ENCODE assay signal across 8 mouse cellular contexts in genomic region chr11:50291321-50292165, GRCm38 (mm10). TPM values are rescaled to one million over a fixed set of nuclear protein-coding genes. Genes with fewer than 3 reads are reported as not detected.
DNase-seq lines count a peak whose midpoint lies in the region; ATAC-seq lines count a peak whose summit lies in the region.

No protein-coding gene starts in this region.

- H3K4me1 ChIP-seq in neural tube, embryonic 11.5 days (ENCODE audit: control insufficient read depth, insufficient read depth, low read length), result peaks cover 17% of the 10 kb centered on the region
- peaks cover 5% of the 10 kb centered on the region for H3K4me1 ChIP-seq in intestine, embryonic 14.5 days (replicated peaks; ENCODE audit: control insufficient read depth, insufficient read depth, low read length)
- H3K4me1 ChIP-seq in limb, embryonic 12.5 days (replicated peaks), result peaks cover 16% of the 10 kb centered on the region; the same call in 1 of the 2 replicates
- peaks cover 14% of the 10 kb centered on the region for H3K4me1 ChIP-seq in midbrain, embryonic 11.5 days (ENCODE audit: control insufficient read depth, insufficient read depth, low read length)
- H3K4me1 ChIP-seq in stomach, embryonic 14.5 days (ENCODE audit: control insufficient read depth, insufficient read depth, low read length), result peaks cover 7% of the 10 kb centered on the region; the same call in 1 of the 2 replicates

- no peaks in the 10 kb centered on the region for H3K9me3 ChIP-seq in neural tube, embryonic 11.5 days (ENCODE audit: control insufficient read depth, low read length)
- no peaks in the 10 kb centered on the region for H3K9me3 ChIP-seq in intestine, embryonic 14.5 days (ENCODE audit: control insufficient read depth, low read length)
- no peaks in the 10 kb centered on the region for H3K9me3 ChIP-seq in limb, embryonic 12.5 days
- H3K9me3 ChIP-seq in midbrain, embryonic 11.5 days (ENCODE audit: control insufficient read depth, low read length), result no peaks in the 10 kb centered on the region
- H3K9me3 ChIP-seq in stomach, embryonic 14.5 days (ENCODE audit: control insufficient read depth, low read depth, low read length), result no peaks in the 10 kb centered on the region

- H3K4me2 ChIP-seq in neural tube, embryonic 11.5 days (ENCODE audit: low read depth), result peak overlapping the region; percentile 72
- H3K4me2 ChIP-seq in intestine, embryonic 14.5 days (ENCODE audit: low read length), result peak overlapping the region; percentile 66
- H3K4me2 ChIP-seq in limb, embryonic 12.5 days, result peak overlapping the region; percentile 72
- H3K4me2 ChIP-seq in midbrain, embryonic 11.5 days, result peak overlapping the region; percentile 60
- peak overlapping the region; percentile 84 for H3K4me2 ChIP-seq in stomach, embryonic 14.5 days (replicated peaks; ENCODE audit: low read depth, low read length)

- peaks cover 7% of the 10 kb centered on the region for H3K36me3 ChIP-seq in neural tube, embryonic 11.5 days (ENCODE audit: control insufficient read depth, insufficient read depth, low read length)
- H3K36me3 ChIP-seq in intestine, embryonic 14.5 days (ENCODE audit: control insufficient read depth, insufficient read depth, low read length), result peaks cover 28% of the 10 kb centered on the region
- H3K36me3 ChIP-seq in limb, embryonic 12.5 days, result peaks cover 55% of the 10 kb centered on the region
- H3K36me3 ChIP-seq in midbrain, embryonic 11.5 days (ENCODE audit: control insufficient read depth, insufficient read depth, low read length), result peaks cover 3% of the 10 kb centered on the region
- H3K36me3 ChIP-seq in stomach, embryonic 14.5 days (ENCODE audit: control insufficient read depth, insufficient read depth, low read length), result peaks cover 32% of the 10 kb centered on the region

- peak overlapping the region; percentile 98 for H3K4me3 ChIP-seq in neural tube, embryonic 11.5 days (ENCODE audit: low read depth, low read length)
- H3K4me3 ChIP-seq in intestine, embryonic 14.5 days (ENCODE audit: low read depth, low read length), result peak overlapping the region; percentile 97
- H3K4me3 ChIP-seq in limb, embryonic 12.5 days (replicated peaks), result peak overlapping the region; percentile 97
- H3K4me3 ChIP-seq in midbrain, embryonic 11.5 days (ENCODE audit: low read depth, low read length), result peak overlapping the region; percentile 99
- H3K4me3 ChIP-seq in stomach, embryonic 14.5 days (ENCODE audit: low read depth, low read length), result peak overlapping the region; percentile 95

- peak overlapping the region; percentile 98 for H3K27ac ChIP-seq in neural tube, embryonic 11.5 days (ENCODE audit: low read depth, low read length)
- H3K27ac ChIP-seq in intestine, embryonic 14.5 days (ENCODE audit: low read depth), result peak overlapping the region; percentile 99
- peak overlapping the region; percentile 98 for H3K27ac ChIP-seq in limb, embryonic 12.5 days
- H3K27ac ChIP-seq in midbrain, embryonic 11.5 days (ENCODE audit: low read depth, low read length), result peak overlapping the region; percentile 96
- H3K27ac ChIP-seq in stomach, embryonic 14.5 days (ENCODE audit: low read length), result peak overlapping the region; percentile 99

- ATAC-seq in neural tube, embryonic 11.5 days (ENCODE audit: insufficient read depth, low FRiP score, low TSS enrichment), result peak; percentile 82
- ATAC-seq in intestine, embryonic 14.5 days (replicated peaks; ENCODE audit: low FRiP score, low TSS enrichment, low read depth), result peak; percentile 82
- ATAC-seq in limb, embryonic 12.5 days (ENCODE audit: insufficient number of reproducible peaks, insufficient read depth, low FRiP score, low TSS enrichment, low read depth), result peak; percentile 56
- ATAC-seq in midbrain, embryonic 11.5 days (ENCODE audit: low FRiP score), result peak; percentile 84
- peak; percentile 67 for ATAC-seq in stomach, embryonic 14.5 days (ENCODE audit: insufficient number of reproducible peaks, insufficient read depth, low FRiP score, low read depth)

- H3K9ac ChIP-seq in neural tube, embryonic 11.5 days (ENCODE audit: low read length), result peak overlapping the region; percentile 99
- H3K9ac ChIP-seq in intestine, embryonic 14.5 days (ENCODE audit: low read length), result peak overlapping the region; percentile 99
- H3K9ac ChIP-seq in limb, embryonic 12.5 days (replicated peaks), result peak overlapping the region; percentile 99
- H3K9ac ChIP-seq in midbrain, embryonic 11.5 days (ENCODE audit: low read length), result peak overlapping the region; percentile 99
- peak overlapping the region; percentile 98 for H3K9ac ChIP-seq in stomach, embryonic 14.5 days (replicated peaks; ENCODE audit: low read depth, low read length)

- intact Hi-C loops in gastrocnemius, postnatal 14 days (cut with DNase I; ENCODE audit: low total_unique reads), result loop anchor here (10.0 kb wide), 1 partner anchor 73 kb away; no protein-coding TSS in a partner anchor

- no peaks in the 10 kb centered on the region for H3K27me3 ChIP-seq in neural tube, embryonic 11.5 days (ENCODE audit: control insufficient read depth, insufficient read depth, low read length)
- no peaks in the 10 kb centered on the region for H3K27me3 ChIP-seq in intestine, embryonic 14.5 days (replicated peaks; ENCODE audit: control insufficient read depth, insufficient read depth, low read length)
- H3K27me3 ChIP-seq in limb, embryonic 12.5 days, result no peaks in the 10 kb centered on the region
- H3K27me3 ChIP-seq in midbrain, embryonic 11.5 days (ENCODE audit: control insufficient read depth, insufficient read depth, low read length), result no peaks in the 10 kb centered on the region
- no peaks in the 10 kb centered on the region for H3K27me3 ChIP-seq in stomach, embryonic 14.5 days (ENCODE audit: control insufficient read depth, insufficient read depth, low read length)

- under 1% methylated on average over 75 of the region's 85 CpGs for WGBS in neural tube, embryonic 11.5 days
- under 1% methylated on average over 77 of the region's 85 CpGs for WGBS in intestine, embryonic 14.5 days
- WGBS in limb, embryonic 12.5 days, result under 1% methylated on average over 85 of the region's 85 CpGs
- under 1% methylated on average over 72 of the region's 85 CpGs for WGBS in midbrain, embryonic 11.5 days
- under 1% methylated on average over 65 of the region's 85 CpGs for WGBS in stomach, embryonic 14.5 days

- DNase-seq in neural tube, embryonic 11.5 days (ENCODE audit: low spot score), result peak; percentile 67
- no peak for DNase-seq in neural tube, embryonic 10.5 days (ENCODE audit: extremely low spot score, low spot score)
- DNase-seq in c-Kit-negative CD71-positive TER-119-positive erythroid progenitor cells, embryonic 14.5 days (ENCODE audit: low read depth, low spot score), result peak; percentile 39
- peak; percentile 49 for DNase-seq in gastrocnemius, postnatal 14 days
- peak; percentile 84 for DNase-seq in intestine, embryonic 14.5 days (ENCODE audit: low spot score)
- peak; percentile 97 for DNase-seq in midbrain, embryonic 11.5 days (ENCODE audit: low spot score, missing footprints)

RNA-seq across cellular contexts. Expression of gene Maml1, which starts 0.6 kb away (rescaled TPM):
- polyA plus RNA-seq in neural tube, embryonic 11.5 days (2014; fragmentation: Nextera tagmentation; extraction: Ambion mirVana), result 10.7 and 11.1 TPM in 2 replicates
- total RNA-seq in gastrocnemius, postnatal 14 days (2021), result 1 to 10 TPM; 9.0 to 9.1 TPM
- polyA plus RNA-seq in intestine, embryonic 14.5 days (2014; fragmentation: Nextera tagmentation; extraction: Ambion mirVana), result 8.5 and 9.1 TPM in 2 replicates
- polyA plus RNA-seq in limb, embryonic 12.5 days (2016; fragmentation: Nextera tagmentation; extraction: Ambion mirVana), result 9.0 and 10.4 TPM in 2 replicates
- 9.5 and 10.7 TPM in 2 replicates for polyA plus RNA-seq in midbrain, embryonic 11.5 days (2014; fragmentation: Nextera tagmentation; extraction: Ambion mirVana)
- 9.9 and 10.0 TPM in 2 replicates for polyA plus RNA-seq in stomach, embryonic 14.5 days (2014; fragmentation: Nextera tagmentation; extraction: Ambion mirVana)

RNA-seq across cellular contexts. Expression of gene Canx, which starts 33.9 kb away (rescaled TPM):
- polyA plus RNA-seq in neural tube, embryonic 11.5 days (2014; fragmentation: Nextera tagmentation; extraction: Ambion mirVana), result 240 and 252 TPM in 2 replicates
- 100 to 1,000 TPM; 104 to 133 TPM for total RNA-seq in gastrocnemius, postnatal 14 days (2021)
- polyA plus RNA-seq in intestine, embryonic 14.5 days (2014; fragmentation: Nextera tagmentation; extraction: Ambion mirVana), result 246 and 259 TPM in 2 replicates
- 292 and 313 TPM in 2 replicates for polyA plus RNA-seq in limb, embryonic 12.5 days (2016; fragmentation: Nextera tagmentation; extraction: Ambion mirVana)
- 237 and 254 TPM in 2 replicates for polyA plus RNA-seq in midbrain, embryonic 11.5 days (2014; fragmentation: Nextera tagmentation; extraction: Ambion mirVana)
- polyA plus RNA-seq in stomach, embryonic 14.5 days (2014; fragmentation: Nextera tagmentation; extraction: Ambion mirVana), result 221 and 248 TPM in 2 replicates

RNA-seq across cellular contexts. Expression of gene Ltc4s, which starts 53.1 kb away (rescaled TPM):
- polyA plus RNA-seq in neural tube, embryonic 11.5 days (2014; fragmentation: Nextera tagmentation; extraction: Ambion mirVana), result 0.64 and 1.2 TPM in 2 replicates
- total RNA-seq in gastrocnemius, postnatal 14 days (2021), result 1 to 10 TPM; 1.9 to 2.0 TPM
- 3.4 and 4.2 TPM in 2 replicates for polyA plus RNA-seq in intestine, embryonic 14.5 days (2014; fragmentation: Nextera tagmentation; extraction: Ambion mirVana)
- 0.47 and 1.0 TPM in 2 replicates for polyA plus RNA-seq in limb, embryonic 12.5 days (2016; fragmentation: Nextera tagmentation; extraction: Ambion mirVana)
- polyA plus RNA-seq in midbrain, embryonic 11.5 days (2014; fragmentation: Nextera tagmentation; extraction: Ambion mirVana), result 0.59 and 0.92 TPM in 2 replicates
- 3.9 and 4.6 TPM in 2 replicates for polyA plus RNA-seq in stomach, embryonic 14.5 days (2014; fragmentation: Nextera tagmentation; extraction: Ambion mirVana)
